Mouse (Mus musculus) left cerebral cortex, adult 2 months (tissue): ENCODE measurements at regions not wholly inside any gene's neighbourhood (a gene's known extent, or its start where the extent isn't known, plus 50 kb on each side); places are given as distances from the start of the nearest gene placed in this dataset.

ENCODE experiments used
- DNase-seq, 2 experiments: peaks; one replicate each; pipeline ENCODE4 v3.0.0; 2021 to 2022; ENCODE audit warnings: low spot score in 2 of 2, mixed read lengths in 1 of 2; ENCODE audit errors: extremely low spot score in 1 of 2
- H3K27ac ChIP-seq: fragments of 200-600 bp; 2 replicates; pipeline ENCODE4 v1.8.1; 2022
- H3K4me3 ChIP-seq: fragments of 200-600 bp; 2 replicates; pipeline ENCODE4 v1.8.1; 2022
- CTCF ChIP-seq: fragments of 200-600 bp; IDR thresholded peaks from 2 replicates; pipeline ENCODE4 v1.8.1; 2022; ENCODE audit warnings: antibody characterized with exemption, mild to moderate bottlenecking, moderate library complexity
- intact Hi-C: fragments of 180-260 bp; cut with DNase I; formaldehyde crosslinking; loops from one replicate; pipeline ENCODE4 v1.15.1; 2025

DNA sequence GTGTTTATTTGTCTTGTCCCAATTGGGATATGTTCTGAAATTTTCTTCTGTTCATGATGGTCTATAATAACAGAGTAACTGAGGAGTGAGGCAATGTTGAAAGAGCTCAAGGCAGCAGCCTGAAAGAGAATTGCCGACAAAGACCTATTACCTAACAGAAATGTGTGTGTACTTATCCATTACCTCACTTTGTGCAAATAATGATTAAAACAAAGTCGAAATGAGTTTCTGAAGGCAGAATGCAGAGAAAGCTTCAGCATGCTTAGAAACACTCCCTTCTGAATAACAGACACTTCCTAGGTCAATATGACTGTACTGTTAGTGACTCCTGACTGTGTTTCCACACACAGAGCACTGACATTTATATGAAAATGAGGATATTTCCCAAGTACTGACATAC lies 63.0 kb downstream of the Kbtbd8 start:
- Histone ChIP-seq H3K27ac (no peak overlapping the region), H3K4me3 (no peak overlapping the region)
- TF ChIP-seq CTCF = no peak
- no peak for DNase-seq
- intact Hi-C loops = no loop called here

DNA sequence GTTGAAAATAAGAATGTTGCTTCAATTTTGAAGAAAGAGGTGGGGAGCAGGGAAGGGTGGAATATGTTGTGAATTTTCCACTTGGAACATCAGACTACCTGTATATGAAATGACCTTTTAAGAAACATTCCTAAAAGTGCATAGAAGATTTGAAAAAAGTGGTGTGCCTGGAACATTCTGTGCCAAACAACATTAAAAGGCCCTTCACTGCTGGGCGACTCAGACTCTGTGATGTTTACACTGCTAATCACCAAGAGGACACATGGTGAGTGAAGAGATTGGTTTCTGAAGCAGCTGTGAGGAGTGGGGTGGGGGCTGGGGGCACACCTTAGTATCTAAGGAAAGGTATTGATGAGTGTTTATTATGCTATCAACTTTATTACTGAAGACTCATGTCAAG lies 65.2 kb downstream of the Kbtbd8 start:
- no peak overlapping the region for H3K4me3 ChIP-seq
- TF ChIP-seq CTCF = no peak
- DNase-seq = no peak
- intact Hi-C loops = no loop called here
- H3K27ac ChIP-seq = no peak overlapping the region

DNA sequence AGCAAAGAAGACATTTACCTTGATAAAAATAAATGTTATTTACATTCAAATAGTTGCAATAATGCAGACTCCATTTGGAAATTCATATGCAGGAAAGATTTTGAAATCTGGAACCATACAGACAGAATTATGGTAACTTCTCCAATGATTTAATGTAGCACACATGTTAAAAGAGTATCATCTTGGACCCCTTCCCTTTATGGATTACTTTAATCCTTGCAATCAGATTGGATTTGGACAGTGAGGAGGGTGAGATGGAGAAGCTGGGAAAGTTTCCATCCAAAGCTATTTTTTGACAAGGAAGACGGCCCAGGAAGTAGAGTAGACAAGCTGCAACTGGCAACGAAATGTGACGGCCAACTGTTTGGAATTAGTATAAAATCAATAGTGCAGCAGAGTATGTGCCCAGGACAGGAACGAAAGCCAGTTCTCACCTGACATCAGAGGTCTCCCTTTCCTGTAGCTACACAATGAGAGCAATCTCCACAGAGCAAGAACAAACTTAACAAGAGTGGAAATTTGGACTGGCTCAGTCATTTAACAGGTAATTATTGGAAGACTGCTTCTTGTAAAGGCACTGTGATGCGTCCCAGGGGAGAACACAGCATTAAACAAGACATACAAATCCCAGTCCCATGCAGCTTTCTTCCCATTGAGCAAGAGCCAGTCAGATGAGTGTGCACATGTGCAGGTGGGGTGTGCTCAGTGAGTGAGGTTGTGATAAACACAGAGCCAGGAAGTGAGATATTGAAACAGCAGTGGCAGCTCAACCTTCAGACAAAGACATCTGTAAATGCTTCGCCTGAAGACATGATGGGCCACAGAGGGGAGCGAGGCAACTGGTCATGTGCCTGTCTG lies 68.3 kb downstream of the Kbtbd8 start:
- DNase-seq = no peak
- intact Hi-C loops = no loop called here
- no peak overlapping the region for H3K4me3 ChIP-seq
- no peak overlapping the region for H3K27ac ChIP-seq
- no peak for TF ChIP-seq CTCF

DNA sequence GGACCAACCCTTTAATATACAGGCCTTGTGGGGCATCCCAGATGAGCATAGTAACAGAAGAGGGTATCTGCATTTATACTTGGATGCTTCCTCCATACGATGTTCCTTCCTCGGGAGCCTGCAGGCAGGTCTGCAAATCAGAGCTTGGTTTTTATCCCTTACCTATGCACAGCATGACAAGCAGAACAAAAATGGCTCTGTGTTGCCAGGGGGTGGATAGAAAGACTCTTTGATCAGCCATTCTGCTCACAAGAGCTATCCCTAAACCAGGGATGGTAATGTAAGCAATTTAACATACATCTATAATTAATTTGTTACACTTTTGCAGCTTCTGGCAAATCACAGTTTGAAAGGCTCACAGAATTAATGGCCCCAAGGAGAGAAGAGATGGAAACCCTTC lies 79.6 kb downstream of the Kbtbd8 start:
- Histone ChIP-seq H3K27ac (no peak overlapping the region), H3K4me3 (no peak overlapping the region)
- DNase-seq = no peak
- no peak for TF ChIP-seq CTCF
- intact Hi-C loops = no loop called here

DNA sequence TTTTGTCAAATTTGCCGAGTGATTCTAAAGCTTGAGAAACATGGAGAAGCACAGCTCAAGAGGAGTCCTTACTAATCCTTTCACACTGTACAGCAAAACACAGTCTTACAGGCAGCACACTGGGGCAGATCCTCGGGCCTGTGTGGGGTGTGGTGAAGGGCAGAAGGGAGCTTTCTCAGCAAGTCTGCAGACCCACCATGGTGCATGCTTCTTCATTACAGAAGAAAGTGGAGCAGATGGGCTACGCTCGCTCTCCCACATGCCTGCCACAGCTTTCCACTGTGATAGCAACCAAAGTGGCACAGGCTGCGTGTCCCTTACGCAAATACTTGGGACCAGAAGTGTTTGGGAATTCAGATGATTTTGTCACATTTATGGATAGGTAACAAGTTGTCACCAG lies 81.6 kb downstream of the Kbtbd8 start:
- Histone ChIP-seq H3K27ac (peak overlapping the region; percentile 37), H3K4me3 (no peak overlapping the region)
- no peak for TF ChIP-seq CTCF
- intact Hi-C loops = loop anchor here (2.0 kb wide), 1 partner anchor 46 kb away; no protein-coding TSS in a partner anchor
- DNase-seq = peak in 1 of 2 experiments; percentile 41

DNA sequence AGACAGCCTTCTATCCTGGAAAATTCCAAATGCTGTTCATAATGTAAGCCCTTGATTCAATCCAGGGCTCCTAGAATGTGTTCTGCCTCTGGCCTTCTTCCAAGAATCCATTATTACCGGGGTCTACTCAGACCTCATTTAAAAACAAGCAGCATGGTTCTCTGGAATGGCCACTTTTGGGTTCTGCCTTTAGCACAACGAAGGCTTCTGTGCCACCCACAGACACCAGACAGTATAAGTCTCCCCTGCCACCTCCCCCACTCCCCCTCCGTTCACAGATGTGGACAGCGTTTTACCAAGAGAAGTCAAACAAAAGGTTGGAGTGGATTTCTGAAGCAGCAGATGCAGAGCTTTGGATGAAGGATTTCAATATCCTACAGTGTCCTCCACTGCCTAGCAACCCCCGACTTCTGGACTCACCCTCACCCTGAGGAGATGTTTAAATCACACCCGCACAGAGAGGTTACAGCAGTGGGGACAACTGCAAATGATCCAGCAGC lies 85.3 kb downstream of the Kbtbd8 start:
- Histone ChIP-seq H3K4me3 (no peak overlapping the region), H3K27ac (no peak overlapping the region)
- intact Hi-C loops = loop anchor here (5.0 kb wide), 1 partner anchor 85 kb away; the partner anchor contains the start of gene Kbtbd8
- no peak for DNase-seq
- TF ChIP-seq CTCF = no peak

DNA sequence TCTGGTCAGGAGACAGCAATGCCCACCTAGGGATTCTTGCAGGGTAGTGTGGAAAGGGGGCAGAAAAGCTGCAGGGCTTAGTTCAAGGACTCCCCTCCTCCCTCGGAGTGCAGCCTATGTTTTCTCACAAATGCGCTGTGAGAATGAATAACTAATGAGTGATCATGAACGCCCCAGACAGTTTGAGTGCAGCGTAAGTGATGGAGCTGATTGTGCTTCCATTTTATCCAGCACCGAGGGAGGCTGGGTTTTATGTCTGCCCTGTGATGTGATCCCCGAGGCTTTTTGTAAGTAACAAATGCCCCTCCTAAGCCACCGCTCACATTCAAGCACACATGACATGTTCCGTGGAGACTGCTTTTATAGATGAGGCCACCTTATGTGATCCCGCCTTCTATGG lies 85.9 kb downstream of the Kbtbd8 start:
- intact Hi-C loops = loop anchor here (5.0 kb wide), 1 partner anchor 86 kb away; the partner anchor contains the start of gene Kbtbd8
- Histone ChIP-seq H3K27ac (no peak overlapping the region), H3K4me3 (no peak overlapping the region)
- no peak for DNase-seq
- no peak for TF ChIP-seq CTCF

DNA sequence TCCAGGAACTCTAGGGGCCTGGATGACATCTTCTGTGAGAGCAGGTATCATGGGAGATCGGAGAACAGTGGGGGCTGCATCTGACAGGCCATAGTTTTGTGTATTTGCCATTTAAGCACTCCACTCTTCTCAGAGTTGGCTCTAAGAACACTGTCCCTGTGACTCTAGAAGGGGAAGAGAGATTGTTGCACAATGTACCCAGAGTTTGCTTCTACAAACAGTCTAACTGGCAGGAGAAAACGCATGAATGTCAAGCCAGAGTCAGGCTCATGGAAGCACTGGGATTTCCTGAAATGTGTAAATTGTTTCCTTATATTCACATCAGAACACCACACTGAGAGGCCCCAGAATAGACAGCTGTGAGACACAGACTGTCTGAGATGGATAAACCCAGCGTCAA lies 87.2 kb downstream of the Kbtbd8 start:
- no peak for TF ChIP-seq CTCF
- DNase-seq = no peak
- H3K4me3 ChIP-seq = no peak overlapping the region
- H3K27ac ChIP-seq = no peak overlapping the region
- intact Hi-C loops = loop anchor here (5.0 kb wide), 1 partner anchor 87 kb away; the partner anchor contains the start of gene Kbtbd8

DNA sequence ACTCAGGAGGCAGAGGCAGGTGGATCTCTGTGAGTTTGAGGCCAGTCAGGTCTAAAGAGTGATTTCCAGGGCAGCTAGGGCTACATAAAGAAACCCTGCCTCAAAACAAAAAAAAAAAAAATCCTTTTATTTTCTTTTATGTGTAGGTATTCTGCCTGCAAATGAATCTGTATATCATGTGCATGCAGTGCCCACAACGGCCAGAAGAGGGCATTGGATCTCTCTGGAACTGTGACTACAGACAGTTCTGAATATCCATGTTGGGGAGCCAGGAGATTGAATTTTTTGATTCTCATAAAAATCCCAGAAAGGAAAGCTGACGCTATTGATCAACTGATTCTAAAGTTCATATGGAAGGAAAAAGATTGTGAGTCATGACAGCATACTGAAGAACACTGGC lies 90.0 kb downstream of the Kbtbd8 start:
- intact Hi-C loops = no loop called here

DNA sequence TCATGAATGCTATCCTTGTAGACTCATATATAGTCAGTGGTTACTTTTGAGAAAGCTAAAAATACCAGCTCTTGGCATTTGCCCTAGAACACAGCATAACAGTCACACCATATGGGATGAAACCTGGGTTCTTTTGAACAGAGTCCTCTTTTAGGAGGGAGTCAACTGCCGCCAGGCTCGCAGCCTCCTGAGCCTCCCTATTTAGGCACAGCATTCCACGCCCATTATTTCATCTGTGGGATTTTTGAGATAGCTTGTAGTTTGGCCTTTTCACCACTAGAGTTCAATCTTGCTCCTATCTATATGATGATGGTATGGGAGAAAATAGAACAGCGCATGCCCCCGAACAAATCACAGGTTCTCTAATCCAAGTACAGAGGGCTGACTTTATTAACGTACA lies 100.4 kb downstream of the Kbtbd8 start:
- DNase-seq = peak; percentile 26 to 46
- intact Hi-C loops = loop anchor here (5.0 kb wide), 1 partner anchor 880 kb away; no protein-coding TSS in a partner anchor
- Histone ChIP-seq H3K4me3 (no peak overlapping the region), H3K27ac (peak overlapping the region; percentile 62)
- peak; percentile 58 for TF ChIP-seq CTCF

More for the DNA sequence above, 90.0 kb downstream of the Kbtbd8 start:
- TF ChIP-seq CTCF = peak; percentile 64
- no peak overlapping the region for H3K27ac ChIP-seq
- H3K4me3 ChIP-seq = no peak overlapping the region
- DNase-seq = peak; percentile 20 to 58

DNA sequence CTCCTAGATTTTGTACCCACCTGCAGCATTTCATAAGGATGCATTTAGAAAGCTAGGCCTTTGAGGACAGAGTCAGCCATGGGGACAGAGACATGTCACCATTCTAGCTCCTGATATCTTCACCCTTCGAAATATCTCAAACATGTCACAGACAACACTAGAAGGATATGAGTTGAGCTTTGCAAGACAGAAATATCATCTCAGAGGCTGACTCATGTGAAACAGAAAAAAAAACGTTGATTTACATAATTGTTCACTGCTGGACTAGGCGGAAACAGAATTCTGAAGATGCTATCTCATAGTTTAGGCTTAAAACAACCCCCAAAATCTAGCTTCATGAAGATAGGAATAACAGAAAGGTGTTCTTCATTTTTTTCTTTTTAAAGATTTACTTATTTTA lies 101.8 kb downstream of the Kbtbd8 start:
- DNase-seq = no peak
- intact Hi-C loops = loop anchor here (5.0 kb wide), 1 partner anchor 878 kb away; no protein-coding TSS in a partner anchor
- H3K27ac ChIP-seq = peak overlapping the region; percentile 62
- TF ChIP-seq CTCF = no peak
- no peak overlapping the region for H3K4me3 ChIP-seq

DNA sequence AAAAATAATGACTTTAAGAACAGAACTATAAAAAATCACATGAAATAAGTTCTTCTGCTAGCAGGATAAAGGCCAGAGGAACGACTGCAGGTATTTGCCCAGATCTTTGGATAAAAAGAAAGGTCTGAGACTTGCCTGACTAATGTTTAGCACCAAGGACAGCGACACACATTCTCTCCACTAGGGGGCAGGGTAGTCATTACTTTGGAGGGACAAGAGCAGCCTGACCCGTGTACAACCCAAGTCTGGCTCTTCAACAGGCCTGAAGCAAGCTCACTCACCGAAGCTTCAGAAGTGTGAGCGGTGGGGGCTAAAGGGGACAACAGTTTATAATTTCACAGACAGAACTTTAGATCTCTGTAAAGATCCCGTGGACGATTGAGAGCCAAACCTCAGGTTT lies 98.4 kb upstream of the Gm10234 start:
- TF ChIP-seq CTCF = peak; percentile 90
- no peak overlapping the region for H3K27ac ChIP-seq
- no peak overlapping the region for H3K4me3 ChIP-seq
- intact Hi-C loops = loop anchor here (5.0 kb wide), 5 partner anchors 126 to 1784 kb away; no protein-coding TSS in a partner anchor
- DNase-seq = peak; percentile 80 to 87
